ENCODE assay signal across 9 mouse cellular contexts in the genomic region with DNA sequence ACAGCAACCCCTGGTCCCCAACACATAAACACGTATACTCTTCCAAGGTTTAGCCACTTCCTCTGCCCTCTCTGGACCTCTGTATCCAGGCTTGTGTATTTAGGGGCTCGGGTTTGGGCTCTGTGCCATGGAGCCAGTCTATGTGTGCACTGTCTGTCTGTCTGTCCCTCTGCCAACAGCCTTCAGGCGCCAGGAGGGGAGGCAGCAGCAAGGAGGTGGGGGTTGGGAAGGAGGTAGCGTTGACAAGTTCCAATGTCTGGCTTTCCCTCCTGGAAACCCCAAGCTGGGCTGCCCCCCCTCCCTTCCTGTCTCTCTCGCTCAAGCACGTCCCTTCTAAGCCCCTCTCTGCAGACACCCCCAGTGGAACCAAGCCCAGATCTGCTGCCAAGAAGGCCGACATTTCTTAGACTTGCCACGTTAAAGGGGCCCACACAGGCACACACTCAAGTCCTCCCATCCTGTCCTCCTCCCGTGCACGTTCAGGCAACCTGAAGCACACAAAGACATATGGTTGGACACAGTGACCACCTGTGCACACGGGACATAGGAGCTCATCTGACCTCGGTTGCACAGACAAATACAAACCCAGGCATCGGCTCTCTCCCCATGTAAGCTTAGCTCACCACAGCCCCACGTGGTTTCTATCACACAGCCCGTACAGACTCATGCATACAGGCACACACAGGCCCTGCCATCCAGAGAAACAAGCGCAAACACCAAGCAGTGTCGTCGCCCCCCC. TPM values are rescaled to one million over a fixed set of nuclear protein-coding genes. Genes with fewer than 3 reads are reported as not detected.
A peak's percentile ranks its signal among the peaks of the same experiment; 100 is the strongest.
DNase-seq lines count a peak whose midpoint lies in the region; ATAC-seq and TF ChIP-seq lines count a peak whose summit lies in the region.
"Had no signal": no experiment of that assay in that cellular context is flagged by ENCODE, and none has a peak within 500 bp of the region (broad histone marks: within the 10 kb centered on the region; RNA-seq: fewer than 3 reads in every experiment).

No protein-coding gene starts in this region.

- H3K9ac ChIP-seq in heart, embryonic 13.5 days: peak overlapping the region; percentile 66
- H3K9ac ChIP-seq in midbrain, embryonic 12.5 days (replicated peaks): no peak overlapping the region
- H3K9ac ChIP-seq: liver, embryonic 14.5 days had no signal

- H3K27me3 ChIP-seq in heart, embryonic 13.5 days (replicated peaks): no peaks in the 10 kb centered on the region
- peaks cover 30% of the 10 kb centered on the region for H3K27me3 ChIP-seq in midbrain, embryonic 12.5 days

- peak; percentile 62 for DNase-seq in layer of hippocampus, adult 11-12 months (ENCODE audit: low spot score)
- no peak for DNase-seq in layer of hippocampus, postnatal 25 days (ENCODE audit: extremely low spot score in 1 of 2, low spot score in 1 of 2)
- DNase-seq in brain, embryonic 14.5 days (ENCODE audit: low read depth): peak; percentile 97
- peak; percentile 79 to 85 for DNase-seq in kidney, postnatal 4 days
- no peak for DNase-seq in urinary bladder, postnatal 36 days (ENCODE audit: low spot score in 2 of 2)
- DNase-seq in gastrocnemius, adult 18-20 months (ENCODE audit: low spot score): no peak

- H3K27ac ChIP-seq in heart, embryonic 13.5 days (replicated peaks): peak overlapping the region; percentile 99
- peak overlapping the region; percentile 71 for H3K27ac ChIP-seq in midbrain, embryonic 12.5 days (replicated peaks)
- H3K27ac ChIP-seq: liver, embryonic 14.5 days had no signal

- H3K4me3 ChIP-seq in heart, embryonic 13.5 days: no peak overlapping the region
- no peak overlapping the region for H3K4me3 ChIP-seq in midbrain, embryonic 12.5 days

- TF ChIP-seq CTCF in brain, embryonic 14.5 days (IDR thresholded peaks at IDR 0.05; ENCODE audit: borderline replicate concordance, extremely low read depth, insufficient read depth, insufficient read length): no peak

- no peak for TF ChIP-seq POLR2A in brain, embryonic 14.5 days (IDR thresholded peaks at IDR 0.05; ENCODE audit: borderline replicate concordance, extremely low read depth, insufficient read depth, insufficient read length, poor library complexity, severe bottlenecking)

- H3K9me3 ChIP-seq in heart, embryonic 13.5 days: no peaks in the 10 kb centered on the region
- H3K9me3 ChIP-seq in midbrain, embryonic 12.5 days: no peaks in the 10 kb centered on the region

- H3K4me1 ChIP-seq in heart, embryonic 13.5 days: peaks cover 98% of the 10 kb centered on the region
- peaks cover 76% of the 10 kb centered on the region for H3K4me1 ChIP-seq in midbrain, embryonic 12.5 days

- no peaks in the 10 kb centered on the region for H3K36me3 ChIP-seq in heart, embryonic 13.5 days
- H3K36me3 ChIP-seq in midbrain, embryonic 12.5 days: no peaks in the 10 kb centered on the region

- peak overlapping the region; percentile 39 for H3K4me2 ChIP-seq in heart, embryonic 13.5 days
- H3K4me2 ChIP-seq in midbrain, embryonic 12.5 days (replicated peaks): no peak overlapping the region

- ATAC-seq in heart, embryonic 13.5 days (ENCODE audit: extremely low read depth, insufficient number of reproducible peaks, low FRiP score, low TSS enrichment): peak; percentile 21; the same call in 1 of the 2 replicates
- no peak for ATAC-seq in midbrain, embryonic 12.5 days (ENCODE audit: low FRiP score, low read depth)

- WGBS in heart, embryonic 13.5 days: 17% methylated on average over 16 of the region's 18 CpGs
- WGBS in midbrain, embryonic 12.5 days: 36% methylated on average over 18 of the region's 18 CpGs

RNA-seq across cellular contexts. Expression of gene Wasf2, which starts 39.4 kb away (rescaled TPM):
- total RNA-seq in layer of hippocampus, postnatal 25 days (2021): 10 to 100 TPM; 28.9 to 32.8 TPM
- 19.0 and 25.5 TPM in 2 replicates for polyA plus RNA-seq in brain, embryonic 14.5 days (2012; rRNA removed)
- 64.6 and 72.7 TPM in 2 replicates for polyA plus RNA-seq in heart, embryonic 13.5 days (2015; fragmentation: Nextera tagmentation; extraction: Ambion mirVana)
- 43.5 and 50.0 TPM in 2 replicates for polyA plus RNA-seq in midbrain, embryonic 12.5 days (2016; fragmentation: Nextera tagmentation; extraction: Ambion mirVana)
- 10 to 100 TPM; 29.1 to 33.3 TPM for total RNA-seq in gastrocnemius, adult 18-20 months (2021)

Comparison
In these comparisons a context has a peak if more than half of its experiments do, and no peak if none do; other contexts are left out.
1. DNase-seq: peak in layer of hippocampus, adult 11-12 months (single experiment), brain, embryonic 14.5 days (single experiment) and kidney, postnatal 4 days (2 of 2); none in layer of hippocampus, postnatal 25 days (0 of 2), urinary bladder, postnatal 36 days (0 of 2) and gastrocnemius, adult 18-20 months (single experiment).